Mouse (Mus musculus): ENCODE results near the gene Rgs3.
A peak's percentile ranks its signal among the peaks of the same experiment; 100 is the strongest.

Rgs3 gene

DNA sequence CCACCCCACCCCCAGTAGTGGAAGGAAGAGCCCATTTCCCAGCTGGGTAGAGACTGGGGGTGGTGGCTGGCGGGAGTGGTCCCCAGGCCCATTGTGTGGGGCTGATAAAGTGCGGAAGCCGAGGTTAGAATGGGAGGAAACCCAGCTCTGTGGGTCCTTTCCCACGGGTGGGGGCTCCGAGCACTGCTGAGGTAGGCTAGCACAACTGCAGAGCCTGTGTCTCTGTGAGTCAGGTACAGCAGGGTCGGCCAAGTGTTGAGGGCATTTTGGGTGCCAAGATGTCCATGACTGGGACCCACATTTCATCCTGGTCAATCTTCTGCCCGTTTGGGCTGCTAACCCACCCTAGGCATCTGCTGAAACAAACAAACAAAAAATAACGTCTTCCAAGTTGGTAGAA, 135.9 kb downstream of the Rgs3 start:
- no peak for DNase-seq

DNA sequence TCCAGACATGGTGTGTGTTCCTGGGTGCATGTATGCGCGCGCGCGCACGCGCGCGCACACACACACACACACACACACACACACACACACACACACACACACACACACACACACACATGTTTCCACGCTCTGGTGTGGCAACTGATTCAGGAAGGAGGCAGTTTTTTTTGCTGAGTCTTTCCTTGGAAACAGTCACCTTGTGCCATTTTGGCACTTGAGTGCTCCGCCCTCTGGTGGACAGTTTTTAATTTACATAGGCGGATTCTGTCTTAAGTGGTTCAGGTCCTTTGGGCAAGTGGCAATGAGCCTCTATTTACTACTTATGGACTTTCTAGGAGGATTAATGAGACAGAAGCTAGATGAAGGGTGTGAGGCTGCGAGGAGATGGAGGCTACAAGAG, 136.3 kb downstream of the Rgs3 start:
- no peak for DNase-seq

DNA sequence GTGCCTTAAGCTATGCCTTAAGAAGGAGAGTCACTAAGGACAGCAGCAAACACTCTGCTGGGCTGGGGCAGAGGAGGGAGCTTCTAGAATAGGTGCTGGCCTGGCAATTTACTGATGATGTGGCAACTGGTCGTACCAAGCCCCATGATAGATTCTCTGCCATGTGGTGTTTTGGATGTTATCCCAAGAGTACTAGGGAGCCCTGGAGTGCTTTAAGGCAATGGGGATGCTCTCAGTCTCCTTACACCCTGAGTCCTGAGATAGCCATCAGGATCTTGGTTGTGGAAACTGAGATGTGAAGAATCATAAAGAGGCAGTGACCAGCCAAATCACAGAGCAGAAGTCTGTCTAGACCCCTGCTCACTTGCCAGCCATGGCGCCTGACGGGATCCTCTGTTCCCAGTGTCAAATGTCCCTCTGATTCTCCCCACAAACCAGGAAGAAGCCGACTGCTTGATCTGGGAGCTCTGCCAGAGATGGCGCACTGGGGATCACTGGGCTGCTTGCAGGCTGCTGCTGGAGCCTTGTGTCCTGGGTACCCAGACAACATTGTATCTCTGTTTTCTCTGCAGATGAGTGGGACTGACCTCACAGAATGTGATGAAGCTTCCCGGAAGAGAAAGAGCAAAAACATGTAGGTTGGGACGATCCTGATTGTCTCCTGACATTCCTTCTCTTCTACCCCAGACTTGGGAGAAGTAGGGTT, 137.2 kb downstream of the Rgs3 start:
- DNase-seq: no peak

DNA sequence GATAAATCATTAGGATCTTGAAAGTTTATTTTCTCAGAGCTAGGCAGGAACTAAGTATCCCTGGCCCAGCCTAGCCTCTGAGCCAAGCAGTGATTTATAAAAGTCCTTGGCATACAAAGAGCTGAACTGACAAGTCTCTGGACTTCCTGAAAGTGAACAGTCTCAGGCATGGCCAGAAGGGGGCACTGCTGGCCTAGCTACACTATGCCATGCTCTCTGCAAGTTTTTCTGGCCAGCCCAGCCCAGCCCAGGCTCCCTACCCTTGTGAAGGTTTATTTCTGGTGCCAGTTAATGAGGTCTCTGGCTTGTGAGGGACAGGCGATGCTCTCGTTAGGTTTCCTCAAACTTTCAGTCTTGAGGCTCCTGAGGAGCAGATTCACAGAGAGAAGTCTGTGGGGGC, 137.8 kb downstream of the Rgs3 start:
- peak; percentile 82 for DNase-seq

DNA sequence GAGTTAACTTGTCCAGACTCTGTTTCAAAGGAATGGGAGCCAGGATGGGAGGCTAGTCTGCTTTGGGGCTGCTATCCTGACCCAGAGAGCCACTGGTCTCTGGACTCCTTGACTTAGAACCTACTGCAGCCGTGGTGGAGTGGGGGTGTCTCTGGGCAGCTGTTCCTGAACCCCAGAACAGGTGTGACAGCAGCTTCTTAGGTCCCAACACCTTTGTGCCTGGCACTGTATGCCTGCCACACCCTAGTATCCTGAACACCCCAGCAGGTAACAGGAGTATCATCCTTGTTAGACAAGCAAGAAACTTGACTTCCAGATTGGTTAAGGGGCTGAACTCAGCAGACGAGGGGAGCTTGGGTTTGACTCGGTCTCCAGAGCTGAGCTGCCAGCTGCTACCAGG, 138.9 kb downstream of the Rgs3 start:
- DNase-seq: no peak

DNA sequence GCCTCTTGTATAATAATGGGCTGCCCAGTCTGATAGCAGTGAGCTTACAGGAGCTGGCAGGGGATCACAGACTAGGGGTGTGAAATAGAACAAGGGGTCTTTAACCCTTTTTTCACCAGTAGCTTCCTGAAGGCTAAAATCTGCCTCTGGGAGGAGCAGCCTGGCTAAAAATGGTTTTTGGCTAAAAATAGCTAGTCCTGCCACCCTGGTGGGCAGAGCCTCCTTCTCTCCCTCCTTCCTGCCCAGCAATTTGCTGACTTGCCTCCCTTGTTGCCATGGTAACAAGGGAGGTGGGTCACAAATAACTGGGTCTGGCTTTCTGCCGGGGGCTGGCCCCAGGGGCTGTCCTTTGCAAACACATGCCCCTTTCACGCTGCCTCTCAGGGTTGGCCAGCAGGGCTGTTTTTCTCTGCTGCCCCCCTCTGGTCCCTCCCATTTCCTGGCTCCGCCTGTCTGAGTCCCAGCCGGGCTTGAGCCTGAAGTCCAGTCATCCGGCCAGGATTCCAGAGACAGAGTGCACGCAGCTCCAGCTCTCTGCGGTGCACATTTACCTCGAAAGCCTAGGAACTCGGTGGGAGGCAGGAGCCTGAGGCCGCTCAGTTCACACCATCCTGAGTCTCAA, 139.7 kb downstream of the Rgs3 start:
- DNase-seq: peak; percentile 90

DNA sequence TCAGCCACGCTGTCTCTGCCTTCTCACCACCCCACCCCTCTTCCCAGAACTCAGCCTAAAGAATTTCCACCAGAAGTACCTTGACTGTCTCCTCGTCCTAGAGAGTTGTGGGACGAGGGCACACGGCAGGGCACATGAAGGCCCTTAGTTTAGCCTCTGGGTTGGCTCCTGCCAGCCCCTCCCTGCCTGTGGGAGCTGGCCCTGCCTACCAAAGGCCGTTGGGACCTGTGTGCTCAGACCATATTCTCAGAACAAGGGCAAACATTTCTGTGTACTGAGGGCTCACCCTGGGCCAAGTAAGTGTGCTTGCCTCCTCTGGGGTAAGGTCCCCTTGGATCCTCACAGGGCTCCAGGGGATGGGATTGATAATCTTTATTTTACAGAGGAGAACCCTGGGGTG, 140.8 kb downstream of the Rgs3 start:
- no peak for DNase-seq

DNA sequence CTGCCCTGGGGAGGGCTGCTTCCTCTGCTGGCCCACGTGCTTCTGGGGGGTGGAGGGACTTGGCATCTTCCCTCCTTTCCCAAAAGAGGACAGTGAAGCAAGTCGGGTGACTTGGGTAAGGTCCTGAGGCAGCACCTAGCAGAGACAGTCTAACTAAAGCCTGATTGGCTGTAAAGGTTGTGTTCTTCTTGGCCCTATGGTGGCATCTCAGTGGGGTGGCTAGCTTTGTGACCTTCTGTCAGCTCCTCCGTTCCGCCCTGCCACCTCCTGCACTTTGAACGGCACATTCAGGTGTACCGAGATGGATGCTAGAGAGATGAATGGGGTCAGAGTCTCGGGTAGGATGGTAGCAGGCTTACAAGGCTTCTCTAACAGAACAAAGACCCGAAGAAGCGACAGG, 143.5 kb downstream of the Rgs3 start:
- DNase-seq: no peak

DNA sequence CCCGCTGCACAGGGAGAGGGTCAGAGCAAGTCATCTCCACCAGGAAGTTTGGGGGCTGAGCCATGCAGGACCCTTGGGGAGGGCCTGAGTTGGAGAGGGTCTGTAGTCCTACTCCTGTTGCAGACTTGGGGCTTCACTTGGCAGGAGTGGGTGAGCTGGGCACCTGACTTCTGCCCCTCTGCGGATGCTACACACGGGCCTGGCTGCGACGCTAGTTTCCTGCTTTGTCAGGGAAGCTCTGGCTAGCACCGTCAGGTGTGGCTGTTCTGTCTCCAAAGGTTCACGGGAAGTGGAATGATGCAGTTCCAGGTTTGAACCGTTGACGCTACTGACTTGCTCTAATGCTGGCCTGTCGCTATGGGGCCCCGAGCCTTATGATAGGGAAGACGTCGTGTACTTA, 144.6 kb downstream of the Rgs3 start:
- no peak for DNase-seq

DNA sequence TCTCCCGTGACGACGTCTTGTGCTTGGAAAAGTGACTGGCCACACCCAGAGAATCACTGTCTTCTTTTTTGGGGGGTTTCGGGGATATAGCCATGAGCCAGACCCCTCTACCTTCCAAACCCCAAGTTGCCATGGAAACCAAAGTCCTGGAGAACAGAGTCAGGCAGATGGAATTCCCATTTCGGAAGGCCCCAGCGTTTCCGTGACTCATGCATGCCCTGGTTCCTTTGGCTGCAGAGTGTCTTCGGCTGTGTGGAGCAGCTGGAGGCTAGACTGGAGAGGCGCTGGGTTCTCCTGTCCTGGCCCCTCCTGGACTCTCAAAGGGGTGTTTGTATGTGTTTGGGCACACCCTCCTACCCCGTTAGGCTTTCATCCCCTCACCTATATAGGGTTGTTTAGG, 145.4 kb downstream of the Rgs3 start:
- no peak for DNase-seq

DNA sequence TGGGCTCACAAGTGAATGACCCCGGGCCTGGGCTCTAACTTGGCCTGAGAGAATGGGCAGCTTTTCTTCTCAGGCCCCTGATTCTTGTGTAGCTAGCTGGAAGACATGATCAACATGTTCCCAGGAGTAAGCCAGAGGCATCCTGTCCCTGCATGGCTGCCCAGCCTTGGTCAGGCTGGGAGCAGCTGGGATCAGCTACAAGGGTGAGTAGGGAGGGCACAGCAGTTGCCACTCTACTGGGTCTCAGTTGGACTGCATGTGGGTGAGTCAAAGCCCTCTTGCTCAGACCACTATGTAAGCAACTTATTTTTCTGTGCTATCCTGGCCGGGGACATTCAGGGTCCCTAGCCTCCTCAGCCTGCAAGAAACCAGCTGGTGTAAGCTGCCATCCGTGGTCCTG, 146.1 kb downstream of the Rgs3 start:
- no peak for DNase-seq

DNA sequence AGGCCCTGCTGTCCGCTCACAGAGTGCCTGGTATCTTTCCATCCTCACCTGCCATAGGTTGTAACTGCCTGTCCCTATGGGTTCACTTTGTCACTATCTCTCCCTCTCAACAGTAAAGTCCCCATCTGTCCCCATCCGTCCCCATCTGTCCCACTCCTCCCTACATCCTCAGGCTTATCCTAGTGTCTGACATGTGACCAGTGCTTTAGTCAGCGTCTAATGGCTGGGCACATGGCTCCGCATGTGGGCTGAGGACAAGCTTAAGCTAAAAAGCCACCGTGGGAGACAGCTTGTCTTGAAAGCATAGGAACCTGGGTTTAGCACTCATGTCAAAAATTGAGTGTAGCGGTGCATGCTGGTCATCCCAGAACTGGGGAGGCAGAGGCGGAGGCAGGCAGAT, 148.4 kb downstream of the Rgs3 start:
- no peak for DNase-seq

DNA sequence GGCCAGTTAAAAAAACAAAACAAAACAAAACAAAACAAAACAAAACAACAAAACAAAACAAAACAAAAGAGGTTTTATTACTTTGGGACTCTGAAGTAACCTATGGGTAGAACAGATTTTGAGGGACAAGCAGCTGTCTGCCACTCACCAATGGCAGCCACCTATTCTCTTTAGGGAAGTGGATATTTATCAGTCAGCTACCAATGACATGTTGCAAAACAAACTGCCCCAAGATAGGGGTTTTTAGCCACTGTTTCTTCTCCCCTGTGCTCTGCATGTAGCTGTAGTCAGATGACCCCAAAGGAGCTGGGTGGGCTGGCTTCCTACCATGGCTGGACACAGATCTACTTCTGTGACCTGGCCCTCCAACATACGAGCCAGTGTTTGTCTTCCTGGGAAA, 149.3 kb downstream of the Rgs3 start:
- no peak for DNase-seq

DNA sequence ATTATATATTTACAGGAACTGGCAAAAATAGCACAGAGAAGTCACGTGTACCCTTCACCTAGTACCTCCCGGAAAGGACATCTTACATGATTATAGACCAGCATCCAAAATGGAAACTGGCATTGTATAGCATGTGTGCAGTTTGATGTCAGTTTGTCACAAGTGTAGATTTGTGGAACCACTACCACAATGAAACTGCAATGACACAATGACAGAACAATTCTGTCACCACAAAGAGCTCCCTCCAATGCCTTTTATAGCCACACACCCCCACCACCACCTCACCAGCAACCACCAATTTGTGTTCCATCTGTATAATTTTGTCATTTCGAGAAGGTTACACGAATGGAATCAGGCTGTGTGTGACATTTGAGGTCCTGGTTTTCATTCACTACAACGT, 149.8 kb downstream of the Rgs3 start:
- no peak for DNase-seq

DNA sequence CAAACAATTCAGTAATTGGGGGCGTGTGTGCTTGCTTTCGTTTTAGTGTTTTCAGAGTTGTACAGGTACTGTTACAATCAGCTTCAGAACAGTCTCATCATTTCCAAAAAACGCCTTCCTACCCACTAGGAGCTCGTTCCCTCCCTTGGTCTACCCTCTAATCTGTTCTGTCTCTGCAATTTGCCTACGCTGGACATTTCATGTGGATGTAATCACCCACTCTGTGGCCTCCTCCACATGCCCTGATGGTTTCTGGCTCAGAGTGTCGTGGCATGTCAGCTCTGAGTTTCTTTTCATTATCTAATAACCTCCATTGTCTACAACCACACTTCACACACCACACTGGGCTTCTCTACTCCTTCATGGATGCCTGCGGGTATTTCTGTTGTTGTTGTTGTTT, 151.5 kb downstream of the Rgs3 start:
- no peak for DNase-seq

DNA sequence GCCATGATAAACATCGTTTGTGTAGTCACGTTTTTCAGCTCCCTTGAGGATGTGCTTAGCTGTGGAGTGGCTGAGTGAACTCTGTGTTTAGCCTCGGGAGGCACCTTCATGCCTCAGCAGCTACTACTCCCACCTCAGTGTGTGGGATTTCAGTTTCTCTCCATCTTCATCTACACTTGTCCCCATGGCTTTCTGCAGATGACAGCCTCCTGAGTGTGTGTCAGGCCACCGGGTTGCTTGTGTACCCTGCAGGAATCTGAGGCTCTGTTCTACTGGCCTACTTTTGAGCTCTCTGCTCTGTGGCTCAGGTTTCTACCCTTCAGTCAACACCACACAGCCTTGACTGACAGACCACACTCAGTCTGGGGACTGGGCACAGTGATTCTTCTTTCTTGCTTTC, 151.9 kb downstream of the Rgs3 start:
- DNase-seq: no peak

DNA sequence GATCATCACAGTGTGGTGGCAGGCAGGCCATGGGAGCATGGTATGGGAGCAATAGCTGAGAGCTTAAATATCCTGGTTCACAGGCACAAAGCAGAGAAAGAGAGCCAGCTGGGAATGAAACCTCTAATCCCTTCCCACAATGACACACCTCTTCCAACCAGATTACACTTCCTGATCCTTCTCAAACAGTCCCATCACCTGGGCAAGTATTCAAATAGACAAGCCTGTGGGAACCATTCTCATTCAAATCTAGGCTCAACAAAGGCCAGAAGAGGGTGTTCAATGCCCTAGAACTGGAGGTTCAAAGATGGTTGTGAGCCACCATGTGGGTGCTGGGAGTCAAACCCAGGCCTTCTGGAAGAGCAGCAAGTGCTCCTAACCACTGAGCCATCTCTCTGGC, 161.2 kb downstream of the Rgs3 start:
- no peak for DNase-seq

DNA sequence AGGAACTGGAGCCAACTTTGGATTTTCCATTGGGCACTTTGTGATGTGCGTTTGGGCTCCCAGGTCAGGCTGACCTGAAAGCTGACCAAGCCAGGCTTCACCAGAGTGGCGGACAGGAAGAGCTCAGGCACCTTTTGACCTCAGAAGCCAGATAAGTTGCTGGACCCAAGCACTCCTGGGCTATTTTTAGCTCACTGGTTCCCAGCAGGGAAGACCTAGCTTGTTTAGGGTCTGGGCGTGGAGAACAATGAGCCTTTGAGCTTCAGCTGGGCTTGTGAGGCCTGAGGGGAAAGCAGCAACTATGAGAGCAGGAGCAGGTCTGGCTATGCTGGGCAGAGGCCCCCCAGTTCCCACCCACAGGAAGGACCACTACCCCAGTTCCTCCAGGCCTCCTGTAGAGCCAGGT, 162.4 kb downstream of the Rgs3 start:
- DNase-seq: no peak

DNA sequence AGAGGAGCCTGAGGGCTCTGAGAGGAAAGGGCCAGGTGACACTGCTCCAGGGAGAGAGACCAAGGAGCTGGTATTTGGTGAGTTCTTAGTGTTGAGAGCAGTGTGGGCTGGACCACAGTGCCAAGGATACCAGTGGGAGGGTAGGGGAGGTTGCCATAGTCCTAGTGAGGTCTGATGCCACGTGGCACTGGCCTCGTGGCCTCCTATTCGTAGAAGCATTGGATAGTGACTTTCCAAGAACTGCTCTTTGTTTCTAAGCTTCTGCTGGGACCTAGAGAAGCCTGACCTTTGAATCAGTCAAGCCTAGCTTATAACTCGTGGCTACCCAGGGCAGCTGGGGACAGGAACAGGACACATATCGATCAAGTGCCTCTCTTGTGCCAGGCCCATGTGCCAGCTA, 164.1 kb downstream of the Rgs3 start:
- no peak for DNase-seq

DNA sequence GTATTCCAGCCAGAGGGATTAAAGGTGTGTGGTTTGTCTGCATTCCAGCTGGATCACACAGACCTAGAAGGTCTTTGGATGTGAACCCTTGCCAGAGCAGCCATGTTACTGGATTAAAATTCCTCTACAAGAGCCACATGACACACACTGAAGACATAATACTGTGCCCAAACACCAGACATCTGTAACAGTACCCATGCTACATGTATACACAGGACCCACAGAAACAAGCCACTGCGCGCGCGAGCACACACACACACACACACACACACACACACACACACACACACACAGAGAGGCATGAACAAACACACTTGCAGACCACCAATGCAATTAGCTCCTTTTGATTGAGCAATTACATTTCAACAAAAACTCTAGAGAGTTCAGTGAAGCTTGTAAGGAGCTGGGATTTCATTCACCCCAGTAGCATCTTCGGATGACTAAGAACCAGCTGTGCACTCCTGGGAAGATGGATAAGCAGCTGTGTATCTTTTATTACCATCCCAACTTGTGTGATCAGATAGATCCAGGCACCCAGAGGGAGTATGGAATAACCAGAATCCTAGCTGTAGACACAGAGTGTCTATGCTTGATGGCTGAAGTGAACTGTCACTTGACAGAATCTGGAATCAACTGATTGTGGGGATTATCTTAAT, 166.8 kb downstream of the Rgs3 start:
- no peak for DNase-seq

DNA sequence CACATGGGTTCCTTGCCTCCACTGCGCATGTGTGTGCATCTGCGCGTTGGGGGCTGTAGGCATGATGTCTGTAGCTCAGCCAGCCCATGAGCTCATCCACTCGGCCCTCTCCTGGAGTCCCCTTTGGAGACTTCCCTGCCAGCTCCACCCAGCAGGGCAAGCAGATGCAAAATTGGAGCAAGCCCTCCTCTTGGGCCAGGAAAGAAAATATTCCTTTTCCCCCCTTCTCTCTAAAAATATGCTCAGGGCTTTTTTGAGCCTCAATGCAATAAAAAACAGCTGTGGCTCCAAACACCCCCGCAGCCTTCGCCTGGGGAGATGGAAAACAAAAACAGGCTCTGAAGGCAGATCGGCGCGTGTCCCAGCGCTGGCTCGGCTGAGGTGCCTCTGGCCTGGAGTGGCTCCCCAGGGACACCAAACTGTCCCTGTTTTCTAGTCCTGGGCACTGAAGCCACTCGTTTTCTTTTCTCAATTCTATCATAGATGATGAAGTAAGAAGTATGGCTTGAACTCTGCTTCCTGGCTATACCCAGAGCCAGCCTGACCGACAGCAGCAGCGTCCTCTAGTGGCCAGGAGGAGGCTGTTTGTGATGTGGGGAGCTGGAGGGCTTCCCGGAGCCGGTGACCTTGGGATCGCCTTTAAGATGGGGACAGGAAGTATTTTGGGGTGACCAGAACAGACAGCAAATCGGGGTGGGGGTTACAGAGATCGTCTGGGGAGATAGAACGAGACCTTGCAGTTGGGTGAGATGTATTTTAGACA, 168.1 kb downstream of the Rgs3 start:
- peak; percentile 49 for DNase-seq

DNA sequence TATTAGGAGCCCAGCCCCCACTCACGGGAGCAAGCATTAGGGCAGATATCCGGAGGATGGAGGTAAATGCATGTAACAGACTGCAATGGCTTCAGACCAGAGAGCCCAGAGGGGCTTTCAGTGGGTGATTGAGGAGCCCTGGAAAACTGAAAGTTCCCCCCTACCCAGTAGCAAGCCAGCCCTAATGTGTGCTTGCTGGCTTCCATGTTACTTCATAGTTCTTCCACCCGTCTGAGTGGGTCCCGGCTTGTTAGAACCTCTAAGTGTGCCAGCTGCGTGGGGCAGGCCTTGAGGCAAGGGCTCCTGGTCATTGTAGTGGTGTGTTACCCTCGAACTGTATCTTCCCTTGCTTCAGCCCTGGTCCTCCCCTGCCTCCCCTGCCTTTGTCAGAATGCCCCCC, 168.8 kb downstream of the Rgs3 start:
- no peak for DNase-seq

DNA sequence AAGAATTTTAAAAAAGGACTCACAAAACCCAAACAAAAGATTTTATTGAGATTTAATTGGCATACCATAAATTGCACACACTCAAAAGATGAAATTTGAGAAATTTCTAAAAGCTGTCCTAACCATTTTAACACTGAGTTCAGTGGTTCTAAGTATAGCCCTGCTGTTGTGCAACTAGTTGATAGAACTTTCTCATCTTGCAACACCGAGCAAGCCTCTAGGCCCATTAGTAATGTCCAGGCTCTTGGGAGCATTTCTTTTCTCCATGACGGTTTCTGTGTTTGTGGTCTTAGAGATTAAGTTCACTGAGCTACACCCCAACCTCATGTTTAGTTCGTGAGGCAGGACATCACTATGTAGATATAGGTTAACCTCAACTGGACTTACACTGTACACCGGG, 169.5 kb downstream of the Rgs3 start:
- DNase-seq: no peak

DNA sequence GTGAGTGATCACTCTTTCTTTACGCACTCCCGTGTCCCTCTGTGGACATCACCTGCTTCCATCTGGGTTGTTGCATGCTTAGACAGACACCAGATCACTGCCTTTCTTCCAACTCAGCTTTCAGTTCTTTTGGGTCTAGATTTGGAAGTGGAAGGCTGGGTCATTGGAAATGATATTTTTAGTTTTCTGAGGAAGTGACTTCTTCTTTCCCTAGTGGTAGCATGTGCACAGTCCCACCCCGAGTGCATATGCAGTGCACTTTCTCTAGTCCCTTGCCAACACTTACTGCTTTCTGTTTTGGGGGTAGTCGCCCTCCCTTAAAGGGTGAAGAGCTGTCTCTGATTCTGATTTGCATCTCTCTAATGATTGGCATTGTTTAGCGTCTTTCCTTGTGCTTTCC, 170.3 kb downstream of the Rgs3 start:
- no peak for DNase-seq

Measured in right cerebral cortex, postnatal 25 days (tissue).